Mouse (Mus musculus) spleen, postnatal 36 days (tissue): ENCODE results near the gene Camsap2.
A peak's percentile ranks its signal among the peaks of the same experiment; 100 is the strongest.

Source experiments
- DNase-seq, 2 experiments: peaks; one replicate each; pipeline ENCODE4 v3.0.0; 2022; ENCODE audit warnings: low spot score in 2 of 2, mixed read lengths in 1 of 2

The Camsap2 gene

GRCm38 (mm10) chr1:136345454-136346372, at the start of gene Camsap2:
Gene Camsap2, minus strand, starts transcription at chr1:136346104.
- peak; percentile 91 to 93 for DNase-seq

GRCm38 (mm10) chr1:136395073-136395472, 49.2 kb upstream of the Camsap2 start:
- no peak for DNase-seq

- peak in 1 of 2 experiments; percentile 18 for DNase-seq
These were observed 48.6 kb upstream of the Camsap2 start for GRCm38 (mm10) chr1:136394506-136394905.

- no peak for DNase-seq
These were observed 41.0 kb upstream of the Camsap2 start for GRCm38 (mm10) chr1:136386914-136387313.

- DNase-seq: no peak
These were observed 35.7 kb upstream of the Camsap2 start for GRCm38 (mm10) chr1:136381583-136381982.

GRCm38 (mm10) chr1:136381169-136381568, 35.3 kb upstream of the Camsap2 start:
- no peak for DNase-seq

- no peak for DNase-seq
These were observed 34.7 kb upstream of the Camsap2 start for GRCm38 (mm10) chr1:136380606-136381005.

- DNase-seq: no peak
These were observed 34.3 kb upstream of the Camsap2 start for GRCm38 (mm10) chr1:136380161-136380560.

GRCm38 (mm10) chr1:136379261-136379660, 33.4 kb upstream of the Camsap2 start:
- DNase-seq: no peak

GRCm38 (mm10) chr1:136365986-136366385, 20.1 kb upstream of the Camsap2 start:
- DNase-seq: no peak

- peak; percentile 34 to 62 for DNase-seq
These were observed 18.8 kb upstream of the Camsap2 start for GRCm38 (mm10) chr1:136364711-136365110.

- no peak for DNase-seq
These were observed 17.1 kb upstream of the Camsap2 start for GRCm38 (mm10) chr1:136363035-136363434.

GRCm38 (mm10) chr1:136362567-136362966, 16.7 kb upstream of the Camsap2 start:
- no peak for DNase-seq

GRCm38 (mm10) chr1:136361373-136361772, 15.5 kb upstream of the Camsap2 start:
- no peak for DNase-seq

GRCm38 (mm10) chr1:136360909-136361308, 15.0 kb upstream of the Camsap2 start:
- DNase-seq: no peak

GRCm38 (mm10) chr1:136358841-136359360, 13.0 kb upstream of the Camsap2 start:
- DNase-seq: no peak

- DNase-seq: no peak
These were observed 9.7 kb upstream of the Camsap2 start for GRCm38 (mm10) chr1:136355651-136356050.

GRCm38 (mm10) chr1:136350699-136351200, 4.8 kb upstream of the Camsap2 start:
- no peak for DNase-seq

GRCm38 (mm10) chr1:136348137-136348536, 2.2 kb upstream of the Camsap2 start:
- DNase-seq: no peak

GRCm38 (mm10) chr1:136347140-136347539, 1.2 kb upstream of the Camsap2 start:
- peak; percentile 14 to 58 for DNase-seq

GRCm38 (mm10) chr1:136346373-136347035, 600 bp upstream of the Camsap2 start:
- DNase-seq: no peak

- DNase-seq: peak in 1 of 2 experiments; percentile 27
These were observed 993 bp downstream of the Camsap2 start for GRCm38 (mm10) chr1:136344768-136345453.
